Mouse (Mus musculus): ENCODE measurements around the gene Gapdhs.
A peak's percentile ranks its signal among the peaks of the same experiment; 100 is the strongest.
"Not testable (repeated sequence)": the region's sequence is repeated elsewhere in the genome, so short reads cannot be mapped to it uniquely, and the experiment has no call there.

Gene Gapdhs

DNA sequence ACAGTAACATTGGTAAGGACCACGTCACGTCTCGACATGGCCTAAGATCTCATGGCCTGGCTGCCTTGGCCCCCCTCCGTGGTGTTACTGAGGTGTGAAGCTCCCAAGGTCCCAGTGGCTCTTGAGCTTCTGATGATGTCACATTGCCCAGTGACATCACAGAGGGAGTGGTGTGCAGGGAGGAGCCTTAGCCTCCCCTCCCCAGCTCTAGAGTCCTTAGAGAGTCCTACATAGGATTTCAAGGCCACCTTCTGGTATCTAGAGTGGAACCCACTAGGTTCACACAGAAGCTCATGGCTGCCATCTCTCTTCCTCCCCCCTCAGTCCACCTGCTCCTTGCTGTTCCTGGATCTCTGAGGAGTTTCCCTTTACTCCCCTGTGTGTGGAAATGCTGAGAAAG lies at the start of gene Gapdhs:
Gene Gapdhs, minus strand, starts transcription at position 65 of the 400 bp plus-strand sequence.
- DNase-seq (ENCODE audit: low spot score), result not testable (repeated sequence)

DNA sequence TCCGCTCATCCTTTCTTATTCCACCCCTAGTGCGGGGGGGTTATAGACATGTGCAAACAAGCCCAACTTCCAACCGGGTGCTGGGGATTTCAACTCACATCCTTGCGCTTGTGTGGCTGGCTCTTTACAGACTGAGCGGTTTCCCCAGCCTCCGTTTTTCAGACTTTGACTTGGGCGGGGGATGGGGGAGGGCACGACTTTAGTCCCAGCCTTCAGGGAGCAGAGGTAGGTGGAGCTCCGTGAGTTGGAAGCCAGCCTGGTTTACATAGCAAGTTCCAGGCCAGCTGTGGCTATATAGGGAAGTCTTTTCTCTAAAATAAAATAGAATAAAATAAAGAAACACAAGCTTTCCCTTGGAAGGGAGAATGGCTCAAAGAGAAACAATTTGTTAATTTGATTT lies 48.4 kb upstream of the Gapdhs start:
- peak; percentile 49 for DNase-seq (ENCODE audit: low spot score)

DNA sequence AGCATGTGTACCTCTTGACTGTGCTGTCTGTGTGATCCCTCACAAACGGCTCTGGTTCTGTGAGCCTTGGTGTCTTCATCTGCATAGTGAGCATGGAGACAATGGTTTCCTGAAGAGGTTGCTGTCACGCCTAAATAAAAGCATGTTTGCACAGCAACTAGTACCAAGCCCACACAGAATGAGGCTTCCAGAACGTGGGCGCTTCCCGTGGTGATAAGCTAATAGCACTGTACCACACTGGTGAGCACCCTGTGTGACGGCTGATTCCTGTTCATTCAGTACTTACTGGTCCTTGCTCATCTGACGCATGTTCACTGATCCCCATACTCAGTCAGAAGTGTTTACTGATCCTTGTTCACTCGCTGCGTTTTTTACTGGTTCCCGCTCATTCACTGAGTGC lies 46.7 kb upstream of the Gapdhs start:
- no peak for DNase-seq (ENCODE audit: low spot score)

DNA sequence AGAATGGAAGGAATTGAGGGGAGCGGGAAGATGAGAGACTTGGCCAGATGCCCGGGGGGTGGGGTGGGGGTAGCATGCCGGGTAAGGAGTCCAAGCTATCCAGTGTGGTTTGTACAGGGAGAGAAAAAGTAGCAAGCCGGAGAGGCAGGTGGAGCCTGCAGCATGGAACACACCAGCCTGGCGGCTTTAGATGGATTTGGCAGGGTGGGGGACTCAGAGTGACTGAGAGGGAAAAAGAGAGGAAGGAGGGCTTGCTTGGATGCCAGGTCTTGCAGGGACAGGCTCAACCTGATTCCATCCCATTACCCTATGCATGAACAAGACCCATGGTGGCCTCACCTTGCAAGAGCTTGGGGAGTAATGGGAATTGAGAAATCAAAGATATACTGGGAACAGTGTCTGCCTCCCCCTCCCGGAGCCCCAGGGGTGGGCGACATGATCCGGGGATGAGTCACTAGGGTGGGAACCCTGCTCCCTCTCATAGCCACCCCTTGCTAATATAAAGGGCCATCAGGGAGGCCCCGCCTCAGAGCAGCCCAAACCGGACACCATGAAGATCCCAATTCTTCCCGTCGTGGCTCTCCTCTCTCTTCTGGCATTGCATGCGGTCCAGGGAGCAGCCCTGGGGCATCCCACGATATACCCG lies 44.0 kb upstream of the Gapdhs start, which contains the start of gene Krtdap:
Gene Krtdap, plus strand, starts transcription at position 520 of the 646 bp plus-strand sequence.
- no peak for DNase-seq (ENCODE audit: low spot score)

DNA sequence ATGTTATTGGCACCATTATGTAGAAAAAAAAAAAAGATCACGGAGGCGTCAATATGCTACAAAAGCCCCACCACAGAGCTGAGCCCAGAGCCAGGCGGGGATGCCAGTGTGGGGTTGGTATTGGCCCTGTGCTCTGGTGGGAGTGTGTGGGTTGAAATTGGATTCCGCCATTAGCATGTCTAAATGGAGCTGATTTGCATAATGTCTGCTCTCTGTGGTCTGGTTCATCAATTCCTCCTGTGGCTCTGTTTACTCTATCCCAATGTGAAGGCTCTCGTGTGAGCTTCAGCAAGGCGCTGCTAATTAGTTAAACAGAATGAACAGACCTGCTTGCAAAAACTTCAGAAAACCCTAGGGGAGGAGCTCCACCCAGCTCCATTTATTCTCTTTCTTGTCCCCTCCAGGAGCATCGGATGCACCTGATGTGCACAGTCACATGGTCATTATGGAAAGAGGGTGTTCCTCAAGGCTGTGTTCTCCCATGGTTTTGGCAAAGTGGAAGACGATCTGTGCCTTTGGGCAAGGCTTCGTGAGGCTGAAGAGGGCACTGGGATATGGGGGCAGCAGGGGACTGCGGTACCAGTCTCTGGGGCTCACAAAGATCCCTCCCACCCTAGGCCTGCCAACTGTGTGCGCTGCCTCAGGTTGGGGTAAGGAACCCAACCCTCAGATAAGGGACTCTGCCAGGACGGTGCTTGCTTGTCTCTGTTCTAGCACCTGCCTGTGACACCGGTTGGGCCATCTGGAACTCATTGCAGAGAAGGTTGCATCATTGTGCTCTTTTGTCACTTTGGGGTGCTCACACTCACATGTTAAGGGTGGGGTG lies 42.5 kb upstream of the Gapdhs start:
- no peak for DNase-seq (ENCODE audit: low spot score)

DNA sequence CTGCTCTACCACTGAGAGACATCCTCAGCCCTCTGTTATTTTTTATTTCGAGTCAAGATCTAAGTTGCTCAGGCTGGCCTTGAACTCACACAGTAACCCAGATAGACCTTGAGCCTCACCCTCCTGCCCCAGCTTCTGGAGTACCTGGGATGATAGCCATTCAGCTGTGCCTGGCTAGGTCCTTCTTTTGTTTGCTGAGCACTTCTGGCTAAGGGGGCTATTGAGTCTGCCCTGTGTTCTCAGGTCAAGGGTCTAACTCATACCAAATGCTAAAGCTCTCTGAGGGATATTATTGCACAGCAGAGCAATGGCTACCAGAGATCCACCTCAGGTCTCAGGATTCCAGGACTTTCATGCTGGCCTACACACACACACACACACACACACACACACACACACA lies 41.7 kb upstream of the Gapdhs start:
- no peak for DNase-seq (ENCODE audit: low spot score)

DNA sequence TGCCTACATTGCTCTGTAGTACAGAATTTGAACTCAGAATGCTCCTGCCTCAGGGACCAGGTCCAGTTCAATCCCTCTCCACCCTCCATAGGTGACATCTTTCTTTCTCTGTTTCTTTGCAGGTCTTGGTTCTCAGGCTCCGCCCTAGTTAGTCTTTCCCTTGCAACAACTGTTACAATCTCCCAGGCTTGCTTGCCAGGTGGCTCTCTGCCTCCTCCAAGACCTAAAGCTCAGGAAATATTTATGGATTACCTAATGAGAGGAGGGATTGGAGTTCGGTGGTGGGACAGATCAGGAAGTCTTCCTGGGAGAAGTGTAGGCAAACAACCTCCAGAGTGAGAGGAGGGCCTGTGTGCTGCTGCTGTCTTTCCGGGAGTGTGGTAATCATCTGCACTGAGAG lies 39.2 kb upstream of the Gapdhs start:
- DNase-seq (ENCODE audit: low spot score), result no peak

DNA sequence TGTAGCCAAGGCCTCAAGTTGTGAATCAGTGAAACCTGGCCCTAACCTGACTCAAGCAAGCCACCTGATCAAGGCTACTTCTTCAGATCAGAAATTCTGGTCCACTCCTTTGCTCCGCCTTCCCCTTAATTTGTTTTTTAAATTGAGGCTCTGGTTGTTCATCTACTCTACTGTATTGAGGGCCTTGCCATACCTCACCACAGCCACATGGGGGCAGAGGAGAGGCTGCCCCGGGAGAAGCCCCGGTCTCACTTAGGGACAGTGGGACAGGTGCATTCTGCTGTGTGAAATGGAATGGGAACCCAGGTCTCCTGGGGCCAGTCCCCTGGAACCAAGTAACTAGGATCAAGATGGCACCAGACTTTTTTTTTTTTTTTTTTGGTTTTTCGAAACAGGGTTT lies 38.3 kb upstream of the Gapdhs start:
- no peak for DNase-seq (ENCODE audit: low spot score)

DNA sequence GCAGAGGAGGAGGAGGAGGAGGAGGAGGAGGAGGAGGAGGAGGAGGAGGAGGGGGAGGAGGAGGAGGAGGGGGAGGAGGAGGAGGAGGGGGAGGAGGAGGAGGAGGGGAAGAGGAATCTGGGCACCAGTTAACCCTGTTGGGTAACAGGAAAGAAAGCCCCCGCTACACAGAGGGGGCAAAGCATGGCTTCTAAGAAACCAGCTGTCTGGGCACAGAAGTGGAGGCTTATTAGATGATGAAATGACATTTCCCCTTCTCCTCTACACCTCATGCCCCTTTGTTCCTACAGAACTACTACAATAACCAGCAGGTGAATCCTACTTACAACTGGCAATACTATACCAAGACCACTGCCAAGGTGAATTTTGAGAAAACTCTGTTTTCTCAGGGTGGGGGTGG lies 34.4 kb upstream of the Gapdhs start:
- no peak for DNase-seq (ENCODE audit: low spot score)

DNA sequence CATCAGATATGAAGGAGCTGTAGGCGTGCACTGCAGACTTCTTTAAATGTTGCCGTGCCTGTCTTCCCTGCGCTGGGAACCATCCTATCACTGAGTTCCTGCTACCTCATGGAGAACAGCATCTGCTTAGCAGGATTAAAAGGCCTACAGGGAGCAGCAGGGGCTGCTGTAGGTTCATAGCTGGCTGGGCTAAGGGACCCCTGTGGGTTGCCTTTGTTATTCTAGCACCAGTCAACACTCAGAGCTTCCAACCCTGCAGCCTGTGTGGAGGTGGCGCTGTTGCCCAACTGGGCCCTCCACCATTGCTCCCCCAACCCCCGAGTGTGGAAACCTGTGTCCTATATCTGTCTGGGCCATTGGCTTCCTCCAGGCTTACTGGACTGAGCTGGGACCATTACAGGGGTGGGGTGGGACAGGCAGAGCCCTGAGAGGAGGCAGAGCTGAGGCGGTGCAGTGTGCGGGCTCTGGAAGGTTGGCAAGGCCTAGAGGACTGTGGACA lies 33.6 kb upstream of the Gapdhs start:
- no peak for DNase-seq (ENCODE audit: low spot score)

DNA sequence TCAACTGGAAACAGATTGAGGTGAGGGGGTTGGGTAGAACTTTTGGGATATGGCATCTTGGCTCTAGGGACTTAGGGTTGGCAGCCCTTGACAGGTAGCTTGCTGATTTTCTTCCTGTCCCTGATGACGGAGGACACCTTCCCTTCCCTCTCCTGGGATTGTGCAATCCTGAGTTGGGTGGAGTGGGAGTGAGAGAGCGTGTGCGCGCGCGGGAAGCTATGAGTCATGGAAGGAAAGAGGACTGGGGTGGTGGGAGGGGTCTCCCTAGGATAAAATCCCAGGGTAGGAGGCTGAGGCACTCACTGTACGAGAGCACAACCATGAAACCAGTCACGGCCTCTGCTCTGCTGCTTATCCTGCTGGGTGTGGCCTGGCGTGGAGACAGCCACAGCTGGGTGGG lies 32.6 kb upstream of the Gapdhs start:
- no peak for DNase-seq (ENCODE audit: low spot score)

DNA sequence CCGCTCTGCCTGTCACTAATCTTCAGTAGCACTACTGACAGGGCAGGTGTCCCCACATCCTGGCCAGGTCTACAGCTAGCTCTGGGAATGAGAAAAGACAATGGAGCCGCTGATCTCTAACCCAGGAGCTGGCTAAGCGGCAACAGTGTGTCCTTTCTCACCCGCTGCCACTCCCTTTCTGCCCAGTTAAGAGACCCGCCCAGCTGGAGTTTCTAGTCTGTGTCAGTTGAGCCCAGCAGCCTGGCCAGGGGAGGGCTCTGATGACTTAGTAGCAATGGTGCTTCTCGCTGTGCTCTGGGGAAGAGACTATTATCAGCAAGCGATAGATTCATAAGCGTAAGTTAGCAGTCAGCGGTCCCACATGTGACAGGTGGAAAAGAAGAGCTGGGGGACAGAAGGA lies 25.8 kb upstream of the Gapdhs start:
- DNase-seq (ENCODE audit: low spot score), result no peak

DNA sequence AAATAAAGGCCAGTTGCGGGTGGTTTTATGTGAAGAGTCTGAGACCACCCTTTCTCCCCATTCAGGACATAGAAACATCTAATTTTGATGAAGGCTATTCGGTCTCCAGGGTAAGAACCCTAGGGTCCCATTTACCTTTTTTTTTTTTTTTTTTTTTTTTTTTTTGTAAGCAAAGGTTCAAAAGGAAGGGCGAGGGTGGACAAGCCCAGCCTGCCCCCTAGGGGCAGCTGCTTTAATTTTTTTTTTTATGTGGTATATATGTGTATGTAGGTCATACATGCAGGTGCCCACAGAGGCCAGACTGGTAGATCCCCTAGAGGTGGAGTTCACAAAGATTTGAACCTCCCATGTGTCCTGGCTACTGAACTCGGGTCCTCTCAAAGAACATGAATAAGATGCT lies 22.9 kb upstream of the Gapdhs start:
- DNase-seq (ENCODE audit: low spot score), result no peak

DNA sequence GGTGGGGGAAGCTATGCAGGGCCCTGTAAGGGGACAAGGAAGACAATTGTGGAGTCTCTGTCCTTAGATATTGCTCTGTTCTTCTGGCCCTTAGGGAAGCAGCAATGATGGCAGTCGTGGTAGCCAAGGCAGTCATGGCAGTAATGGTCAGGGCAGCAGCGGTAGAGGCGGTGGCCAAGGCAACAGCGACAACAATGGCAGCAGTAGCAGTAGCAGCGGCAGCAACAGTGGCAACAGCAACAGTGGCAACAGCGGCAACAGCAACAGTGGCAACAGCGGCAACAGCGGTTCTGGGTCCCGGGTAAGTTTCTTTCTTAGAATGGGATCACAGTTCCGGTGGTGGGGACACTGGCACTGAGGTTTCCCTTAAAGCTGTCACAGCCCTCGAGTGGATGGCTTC lies 21.7 kb upstream of the Gapdhs start:
- no peak for DNase-seq (ENCODE audit: low spot score)

DNA sequence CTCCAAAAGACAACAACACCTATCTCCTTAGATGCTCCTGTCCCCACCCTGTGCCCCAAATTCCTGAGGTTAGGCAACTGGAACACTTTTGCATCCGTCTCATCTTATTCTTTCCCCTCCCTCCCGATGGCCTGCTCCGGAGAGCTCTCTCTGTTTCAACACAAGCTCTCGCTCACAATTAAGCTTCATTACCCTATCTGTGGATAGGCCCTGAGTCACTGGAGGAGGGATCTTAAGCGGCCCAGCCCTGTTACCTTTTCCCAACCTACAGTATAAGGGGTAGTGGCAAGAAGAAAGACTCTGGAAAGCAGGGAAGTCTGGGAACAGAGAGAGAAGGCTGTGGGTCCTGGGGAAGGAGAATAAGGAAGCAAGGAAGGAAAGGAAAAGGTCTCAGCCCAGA lies 20.0 kb upstream of the Gapdhs start, which contains the start of gene Dmkn:
Gene Dmkn, plus strand, starts transcription at position 301 of the 400 bp plus-strand sequence.
- DNase-seq (ENCODE audit: low spot score), result no peak

DNA sequence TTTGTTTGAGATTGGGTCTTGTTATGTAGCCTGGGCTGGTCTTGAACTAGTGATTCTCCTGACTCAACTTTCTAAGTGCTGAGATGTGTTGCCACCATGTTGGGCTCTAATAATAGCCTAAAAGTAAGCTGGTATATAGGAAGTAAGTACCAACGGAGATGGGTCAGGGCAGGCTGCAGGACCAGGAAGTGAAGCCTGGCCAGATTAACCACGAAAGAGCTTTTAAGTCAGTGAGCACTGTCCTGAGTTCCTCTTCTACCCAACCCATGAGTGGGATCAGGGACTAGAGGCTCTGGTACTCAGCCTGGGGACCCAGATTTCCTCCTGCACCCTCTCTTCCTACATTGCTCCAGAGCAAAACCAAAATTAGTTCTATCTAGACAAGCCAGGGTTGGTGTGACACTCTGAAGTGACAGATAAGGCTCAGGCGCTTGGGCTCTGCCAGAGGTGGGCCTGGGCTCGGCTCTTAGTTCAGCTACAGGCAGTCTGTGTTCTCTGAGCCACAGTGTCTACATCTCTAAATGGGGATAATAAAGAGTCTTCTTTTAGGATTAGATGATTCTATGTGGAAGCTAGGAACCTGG lies 18.4 kb upstream of the Gapdhs start:
- DNase-seq (ENCODE audit: low spot score), result no peak

DNA sequence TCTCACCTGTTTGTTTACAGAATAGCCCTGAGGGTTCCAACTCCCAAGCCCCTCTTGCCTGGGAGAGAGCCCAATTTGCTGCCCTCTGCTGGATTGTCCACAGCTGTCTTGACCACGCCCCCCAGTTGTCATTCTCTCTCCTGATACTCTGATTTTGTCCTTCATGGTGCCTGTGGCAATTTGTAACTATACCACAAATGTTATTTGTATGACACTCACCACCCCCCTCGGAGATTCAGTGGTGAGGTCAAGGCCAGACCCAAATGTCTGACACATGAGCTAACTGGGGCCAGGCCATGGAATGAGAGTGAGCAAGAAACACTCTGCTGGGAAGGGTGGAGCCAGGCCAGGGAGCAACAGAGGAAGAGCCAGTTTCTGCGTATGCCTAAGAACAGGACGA lies 15.4 kb upstream of the Gapdhs start:
- no peak for DNase-seq (ENCODE audit: low spot score)

DNA sequence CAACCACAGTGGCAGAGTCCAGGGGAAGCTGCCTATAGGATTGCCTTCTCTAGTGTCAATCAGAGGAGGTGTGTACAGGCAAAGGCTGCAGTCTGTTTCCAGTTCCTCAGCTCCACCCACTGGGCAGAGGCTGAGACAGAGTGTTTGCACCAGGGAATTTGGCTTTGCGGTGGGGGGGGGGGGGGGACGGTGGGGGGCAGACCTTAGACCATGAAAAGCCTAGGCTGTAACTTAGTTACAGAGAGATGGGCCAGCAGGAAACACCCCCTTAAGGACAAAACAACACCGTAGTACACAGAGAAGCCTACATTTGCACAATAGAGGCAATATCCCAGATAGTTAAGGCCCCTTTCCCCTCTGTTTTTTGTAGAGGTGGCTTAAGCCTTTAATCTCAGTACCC lies 13.5 kb upstream of the Gapdhs start:
- DNase-seq (ENCODE audit: low spot score), result no peak

DNA sequence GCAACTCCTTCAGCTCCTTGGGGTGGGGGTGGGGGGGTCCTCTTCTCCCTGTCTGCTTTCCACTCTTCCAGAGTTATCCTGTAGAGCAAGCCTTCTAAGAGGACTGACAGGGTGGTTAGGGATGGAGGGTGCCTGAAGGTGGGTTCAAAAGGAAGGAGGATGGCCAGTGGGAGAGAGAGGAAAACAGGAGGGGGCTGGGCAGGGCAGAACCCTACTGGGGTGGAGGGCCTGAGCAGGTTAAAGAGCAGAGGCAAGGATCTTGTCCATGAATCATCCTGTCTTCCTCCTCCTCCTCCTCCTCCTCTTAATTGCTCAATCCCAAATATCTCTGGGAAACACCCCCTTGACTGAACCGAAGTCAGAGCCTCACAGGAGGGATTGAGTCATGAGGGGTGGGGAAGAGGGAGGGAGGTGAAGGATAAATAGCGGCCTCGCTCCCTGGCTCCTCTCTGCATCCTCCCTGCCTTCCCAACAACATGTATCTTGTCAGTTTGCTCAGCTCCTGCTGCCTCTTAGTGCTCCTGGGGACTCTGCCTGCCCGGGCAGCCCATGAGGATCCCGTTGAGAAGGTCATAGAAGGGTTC lies 7.7 kb upstream of the Gapdhs start, which contains the start of gene Sbsn:
Gene Sbsn, plus strand, starts transcription at position 386 of the 584 bp plus-strand sequence.
- DNase-seq (ENCODE audit: low spot score), result no peak

DNA sequence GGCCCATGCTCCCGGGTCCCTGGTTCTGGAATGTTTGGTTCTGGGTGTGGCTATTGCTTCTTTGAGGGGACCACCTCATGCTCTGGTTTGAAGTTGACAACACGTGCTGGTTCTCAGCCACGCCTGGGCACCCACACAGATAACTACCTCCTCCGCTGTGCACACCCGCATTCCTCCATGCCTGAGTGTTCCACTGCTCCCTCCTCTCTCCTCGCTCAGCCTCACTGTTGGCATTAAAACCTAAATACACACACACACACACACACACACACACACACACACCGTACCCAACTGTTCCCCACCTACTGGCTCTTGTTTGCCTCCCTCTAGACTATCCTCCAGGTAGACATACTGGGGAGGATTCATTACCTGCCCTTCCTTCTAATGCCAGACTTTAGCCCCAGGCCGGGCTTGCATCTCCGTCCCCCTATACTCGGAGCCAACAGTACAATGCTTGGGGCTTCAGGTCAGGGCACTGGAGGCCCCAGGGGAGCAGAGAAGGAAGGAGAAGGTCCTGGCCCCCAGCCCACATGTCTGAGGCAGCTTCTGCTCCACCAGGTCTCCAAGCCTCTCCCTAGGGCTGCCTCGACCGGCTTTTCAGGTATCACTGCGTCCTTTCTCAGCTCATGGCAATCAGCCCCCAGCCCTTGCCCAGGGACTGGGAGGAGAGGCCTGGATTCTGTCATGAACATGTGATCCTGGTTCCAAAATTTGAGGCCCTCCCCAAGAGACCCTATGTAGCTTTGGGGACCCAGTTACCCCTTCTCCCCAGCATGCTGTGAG lies 6.5 kb upstream of the Gapdhs start:
- no peak for DNase-seq (ENCODE audit: low spot score)

DNA sequence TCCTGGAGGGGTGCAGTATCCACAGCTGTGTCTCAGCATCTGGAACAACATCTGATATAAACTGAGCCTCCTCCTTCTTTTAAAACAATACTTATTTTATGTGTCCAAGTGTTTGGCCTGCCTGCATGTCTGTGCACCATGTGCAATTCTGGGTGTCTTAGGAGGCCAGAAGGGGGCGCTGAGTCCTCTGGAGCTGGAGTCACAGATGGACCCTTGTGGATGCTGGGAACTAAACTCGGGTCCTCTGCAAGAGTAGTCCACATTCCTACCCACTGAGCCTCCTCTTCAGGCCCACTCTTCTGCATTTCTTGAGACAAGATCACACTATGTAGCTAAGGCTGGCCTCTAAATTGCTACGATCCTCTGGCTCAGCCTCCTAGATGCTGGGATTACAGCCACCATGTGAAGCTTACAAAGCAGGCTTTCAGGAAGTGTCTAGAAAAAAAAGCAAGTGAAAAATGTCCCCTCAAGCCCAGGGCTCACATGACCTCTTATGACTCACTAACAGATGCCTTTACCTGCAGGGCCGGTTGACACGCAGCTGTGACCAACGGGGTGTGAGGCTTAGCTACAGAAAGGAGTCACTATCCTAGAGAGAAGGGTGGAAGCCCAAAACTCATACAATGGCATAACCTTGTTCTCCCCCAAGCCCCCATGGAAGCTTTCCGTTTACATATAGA lies 4.2 kb upstream of the Gapdhs start:
- DNase-seq (ENCODE audit: low spot score), result no peak
